Mouse (Mus musculus) testis, postnatal 14 days (tissue): ENCODE measurements around the gene Foxe3.
A peak's percentile ranks its signal among the peaks of the same experiment; 100 is the strongest.

ENCODE experiments used
- DNase-seq: peaks from one replicate; pipeline ENCODE4 v3.0.0; 2021; ENCODE audit warnings: low spot score

The Foxe3 gene

DNA sequence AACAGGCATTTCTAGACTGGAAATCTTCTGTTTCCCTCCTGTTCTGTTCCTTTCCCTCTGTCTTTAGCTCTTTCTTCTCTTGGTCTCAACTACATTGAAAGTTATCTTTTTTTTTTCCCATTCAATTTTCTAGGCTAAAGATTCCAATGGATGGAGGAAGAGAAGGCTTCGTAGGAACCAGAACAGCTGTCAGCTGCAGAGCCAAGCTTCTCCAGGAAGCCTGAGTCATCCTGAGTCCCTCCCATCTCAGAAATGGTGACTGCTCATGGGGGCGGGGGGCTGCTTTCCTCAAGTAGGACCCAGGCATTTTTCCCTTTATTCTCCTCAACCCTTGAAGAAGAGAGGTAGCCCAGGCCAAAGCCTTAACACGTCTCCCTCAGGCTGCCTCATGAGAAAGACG, 9.8 kb downstream of the Foxe3 start:
- DNase-seq = no peak

DNA sequence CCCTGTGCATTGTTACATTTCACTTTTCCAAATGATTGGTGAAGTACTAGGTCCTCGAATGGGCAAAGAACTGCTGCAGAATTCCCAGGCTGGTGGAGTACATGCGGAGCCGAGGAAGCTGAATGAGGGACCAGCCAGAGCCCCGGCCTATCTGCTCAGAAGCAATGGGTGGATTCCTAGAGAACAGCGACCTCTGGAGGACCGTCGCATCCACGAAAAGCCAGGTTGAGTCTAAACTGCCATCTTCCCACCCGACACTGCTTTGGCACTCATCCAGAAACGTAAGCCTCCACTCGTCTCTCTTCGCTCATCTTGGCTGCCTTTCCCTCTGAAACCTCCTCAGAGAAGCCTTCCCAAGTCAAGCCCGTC, 12.2 kb downstream of the Foxe3 start:
- DNase-seq = peak; percentile 63

DNA sequence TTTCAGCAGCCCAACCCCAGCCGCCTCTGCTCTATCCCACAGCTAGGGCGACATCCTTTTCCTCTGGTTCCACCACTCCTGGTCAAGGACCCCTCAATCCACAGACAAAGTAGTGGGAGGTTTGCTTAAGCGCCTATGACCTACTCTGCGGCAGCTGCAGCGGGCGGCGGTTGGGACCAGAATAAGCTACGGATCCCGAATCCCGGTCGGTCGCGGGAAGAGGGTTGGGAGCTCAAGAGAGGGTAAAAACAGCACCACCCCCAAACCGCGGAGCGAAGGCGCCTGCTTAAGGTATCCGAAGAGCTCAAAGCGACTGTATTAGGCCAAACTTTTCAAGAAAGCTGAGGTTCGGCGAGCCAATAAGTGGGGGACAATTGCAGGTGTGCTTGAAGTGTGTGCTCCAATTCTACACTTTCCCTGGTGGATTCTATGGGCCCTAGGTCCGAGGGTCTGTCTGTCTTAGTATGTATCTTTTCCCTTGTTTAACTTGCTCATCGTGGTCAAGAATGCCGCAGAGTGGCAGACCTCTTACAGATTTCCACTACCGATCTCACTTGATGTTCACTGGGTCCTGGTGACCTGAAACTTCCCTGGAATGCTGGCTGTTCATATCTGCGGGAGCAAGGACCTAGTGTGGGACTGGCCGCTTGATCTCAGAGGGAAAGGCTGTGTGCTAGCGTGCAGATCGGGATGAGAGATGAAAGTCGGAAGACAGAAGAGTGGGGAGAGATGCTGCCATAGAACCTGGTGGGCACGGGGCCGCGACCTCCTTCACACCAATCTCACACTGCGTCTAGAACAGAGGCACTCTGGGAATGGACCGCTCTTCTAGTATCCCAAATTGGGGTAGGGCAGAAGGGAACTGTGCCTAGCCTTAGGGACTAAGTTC, 12.9 kb downstream of the Foxe3 start:
- DNase-seq = no peak

DNA sequence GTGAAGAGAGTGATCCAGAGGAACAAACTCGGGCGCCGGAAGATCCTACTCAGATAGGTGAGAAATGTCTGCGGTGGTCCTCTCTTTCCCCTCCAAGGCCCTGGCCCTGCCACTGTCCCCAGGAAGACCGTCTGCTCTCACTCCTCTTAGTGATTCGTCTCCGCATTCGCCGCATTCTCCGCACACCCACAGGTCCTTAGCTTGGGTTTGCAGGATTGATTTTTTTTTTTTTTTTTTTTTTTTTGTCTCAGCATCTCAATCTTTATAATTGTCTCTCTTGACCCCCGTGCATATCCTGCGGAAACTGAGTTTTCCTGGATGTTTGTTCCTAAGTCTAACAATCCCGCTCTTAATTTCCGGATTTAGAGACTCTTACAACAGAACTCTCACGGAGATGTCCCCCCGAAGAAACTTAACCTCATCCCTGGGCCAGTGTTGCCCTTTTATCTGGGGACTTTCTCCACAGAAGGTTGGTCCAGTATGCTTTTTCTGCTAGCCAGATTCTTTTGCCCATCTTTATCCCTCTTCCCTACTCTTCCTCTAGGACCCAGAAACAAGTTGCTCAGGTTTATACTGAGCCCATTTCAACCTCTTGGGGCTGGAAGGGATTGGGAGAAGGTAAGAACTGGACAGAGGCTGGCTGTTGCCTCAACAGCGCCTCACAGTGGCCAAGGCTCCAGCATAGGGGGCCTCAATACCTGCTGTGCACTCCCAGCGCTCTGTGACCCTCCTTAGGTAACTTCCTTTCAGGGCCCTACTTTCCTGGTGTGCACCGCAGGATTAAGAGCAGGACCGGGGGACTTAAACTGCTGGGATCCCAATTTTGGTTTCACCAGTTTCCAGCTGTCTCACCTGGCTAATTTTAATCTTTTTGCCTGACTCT, 16.0 kb downstream of the Foxe3 start:
- peak; percentile 42 for DNase-seq

DNA sequence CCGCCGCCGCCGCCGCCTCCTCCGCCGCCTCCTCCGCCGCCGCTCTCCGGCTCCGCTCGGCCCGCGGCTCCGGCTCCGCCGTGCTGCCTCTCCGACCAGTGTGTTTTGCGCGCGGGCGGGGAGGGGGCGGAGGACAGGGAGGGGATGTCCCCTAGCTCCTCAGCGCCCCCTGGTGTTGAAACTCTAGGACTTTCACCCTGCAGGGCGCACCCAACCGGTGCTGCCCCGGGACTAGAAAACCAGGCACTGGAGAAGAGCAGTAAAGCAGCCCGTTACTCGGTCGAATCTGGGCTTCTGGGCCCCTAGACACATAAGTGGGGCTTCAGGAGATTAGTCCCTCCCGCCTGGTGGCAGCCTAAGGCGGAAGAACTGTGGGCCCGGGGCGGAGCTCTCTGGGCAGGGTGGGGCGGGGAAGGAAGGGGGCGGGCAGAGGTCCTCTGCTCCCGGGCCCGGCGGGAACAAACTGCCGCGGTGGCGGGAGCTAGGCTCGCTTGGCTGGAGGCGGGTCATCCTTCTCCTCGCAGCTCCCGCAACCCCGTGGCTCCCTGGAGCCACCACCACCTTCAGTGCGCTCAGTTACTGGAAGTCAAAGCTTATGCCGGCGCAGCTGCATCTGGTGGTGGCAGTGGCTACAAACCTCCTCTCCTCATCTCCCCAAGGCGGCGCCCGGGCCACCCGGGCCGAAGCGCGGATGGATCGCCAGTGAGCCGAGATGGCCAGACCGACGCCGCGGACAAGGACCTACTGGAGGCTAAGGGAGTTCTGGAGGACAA, 16.8 kb downstream of the Foxe3 start, which contains the start of gene Foxd2:
Gene Foxd2 (minus strand): TSS at position 45 of the 773 bp plus-strand sequence.
- DNase-seq = peak; percentile 90

DNA sequence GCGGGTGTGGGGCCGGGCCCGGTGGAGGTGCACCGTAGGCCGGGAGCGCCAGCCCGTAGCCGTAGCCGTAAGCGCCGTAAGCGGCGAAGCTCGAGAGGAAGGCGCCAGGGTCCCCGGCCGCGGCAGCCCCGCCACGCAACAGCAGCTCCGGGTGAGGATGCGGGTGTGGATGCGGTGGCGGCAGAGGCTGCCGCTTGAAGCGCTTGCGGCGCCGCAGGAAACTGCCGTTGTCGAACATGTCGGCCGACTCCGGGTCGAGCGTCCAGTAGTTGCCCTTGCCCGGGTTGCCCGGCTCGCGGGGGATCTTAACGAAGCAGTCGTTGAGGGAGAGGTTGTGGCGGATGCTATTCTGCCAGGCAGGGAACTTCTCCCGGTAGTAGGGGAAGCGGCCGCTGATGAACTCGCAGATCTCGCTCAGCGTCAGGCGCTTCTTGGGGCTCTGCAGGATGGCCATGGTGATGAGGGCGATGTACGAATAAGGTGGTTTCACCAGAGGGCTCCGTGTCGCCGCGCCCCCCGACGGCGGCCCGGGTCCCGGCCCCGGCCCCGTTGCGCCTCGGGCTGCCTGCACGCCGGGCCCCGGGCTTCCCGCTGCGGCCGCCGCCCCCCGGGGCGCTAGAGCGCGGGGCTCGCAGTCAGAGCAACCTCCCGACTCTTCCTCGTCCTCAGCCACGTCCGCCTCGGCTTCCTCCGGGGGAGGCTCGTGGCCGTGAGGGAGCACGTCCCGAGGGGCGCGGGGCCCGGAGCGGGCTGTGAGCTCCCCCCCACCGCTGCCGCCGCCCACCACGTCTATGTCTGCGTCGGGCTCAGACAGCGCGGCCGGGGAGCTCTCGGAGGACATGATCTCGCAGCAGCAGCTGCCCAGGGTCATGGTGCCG, 17.6 kb downstream of the Foxe3 start:
- peak; percentile 46 for DNase-seq

DNA sequence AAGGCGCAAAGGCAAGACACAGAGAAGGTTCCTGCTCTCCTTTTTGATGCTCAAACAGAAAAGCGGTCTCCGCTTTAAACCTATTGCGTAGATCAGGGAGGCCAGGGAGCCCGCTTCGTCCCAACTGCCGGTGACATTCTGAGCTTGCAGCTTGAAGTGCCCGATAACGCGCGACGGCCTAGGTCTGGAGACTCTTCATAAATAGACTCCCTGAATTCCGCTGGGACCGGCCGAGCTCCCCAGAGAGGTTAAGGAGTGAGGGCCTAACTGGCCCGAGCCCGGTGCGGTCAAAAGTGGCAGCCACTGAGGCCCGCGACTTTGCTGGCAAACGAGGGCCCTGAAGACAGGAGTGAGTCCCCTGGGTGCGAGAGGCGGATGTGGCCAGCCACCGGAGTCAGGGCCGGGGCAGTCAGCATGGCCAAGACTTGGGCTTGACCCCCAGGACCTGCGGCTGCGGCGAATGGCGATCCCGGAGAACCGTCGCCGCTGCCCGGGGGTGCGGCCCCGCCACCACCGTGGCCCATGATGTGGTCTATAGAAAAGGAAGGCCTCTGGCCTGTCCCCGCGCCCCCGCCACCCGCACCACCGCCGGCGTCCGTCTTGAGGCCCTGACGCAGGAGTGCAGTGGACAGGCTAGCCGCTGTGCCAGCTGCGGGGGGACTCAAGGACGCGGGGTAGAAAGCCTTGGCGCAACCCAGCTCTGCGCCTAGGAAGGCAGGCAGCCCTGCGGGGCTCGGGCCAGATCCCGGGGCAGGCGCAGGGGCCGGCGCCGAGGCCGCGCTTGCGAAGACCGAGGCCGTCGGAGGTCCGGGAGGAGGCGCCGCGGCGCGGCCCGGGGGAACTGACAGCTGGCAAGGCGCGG, 18.5 kb downstream of the Foxe3 start:
- peak; percentile 43 for DNase-seq

DNA sequence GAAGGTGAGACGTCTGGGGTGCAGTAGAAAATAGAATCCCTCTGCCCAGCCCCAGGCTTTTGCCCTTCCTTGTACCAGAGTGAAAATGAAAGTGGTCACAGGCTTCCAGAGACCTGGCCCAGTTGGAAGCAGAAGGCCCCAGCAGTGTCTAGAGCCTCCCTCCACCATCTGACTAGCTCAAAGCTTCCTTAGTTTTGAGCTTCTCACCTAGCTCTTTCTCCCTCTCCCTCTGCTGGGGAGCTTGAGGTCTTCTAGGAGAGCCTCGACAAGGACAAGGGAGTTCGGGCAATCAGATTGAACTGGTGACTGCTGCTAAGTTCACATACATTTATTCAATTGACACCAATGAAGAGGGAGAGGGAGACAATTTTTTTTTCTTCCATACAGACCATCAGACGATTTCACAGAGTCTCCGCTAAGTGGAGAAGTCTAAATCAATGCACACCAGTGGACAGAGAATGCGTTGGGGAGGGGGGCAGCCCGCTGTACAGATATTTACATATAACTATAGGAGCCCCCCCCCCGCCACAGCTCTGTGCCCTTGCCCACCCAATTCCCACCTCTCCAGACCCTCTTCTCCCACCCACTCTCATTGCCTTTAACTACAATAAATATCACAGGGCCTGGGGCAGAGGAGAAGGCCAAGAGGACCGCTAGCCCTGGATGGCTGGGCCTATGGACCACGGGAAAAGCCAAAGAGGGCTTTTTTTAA, 19.7 kb downstream of the Foxe3 start:
- DNase-seq = no peak

DNA sequence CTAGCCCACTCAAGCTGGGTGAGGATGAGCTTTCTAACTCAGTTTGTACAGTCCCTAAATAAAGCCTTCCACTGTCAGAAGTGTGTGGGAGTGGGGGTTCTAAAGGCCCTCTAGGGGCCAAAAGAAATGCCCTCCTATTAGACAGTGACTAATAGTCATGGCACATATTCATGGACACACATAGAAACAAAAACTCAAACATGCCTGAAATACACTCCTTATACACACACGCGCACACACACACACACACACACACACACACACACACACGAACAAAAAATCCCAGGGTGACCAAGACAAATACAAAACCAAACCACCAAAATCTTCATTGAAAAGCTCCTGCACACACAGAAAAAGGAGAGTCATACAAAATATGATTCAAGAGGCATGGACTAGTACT, 20.3 kb downstream of the Foxe3 start:
- no peak for DNase-seq

DNA sequence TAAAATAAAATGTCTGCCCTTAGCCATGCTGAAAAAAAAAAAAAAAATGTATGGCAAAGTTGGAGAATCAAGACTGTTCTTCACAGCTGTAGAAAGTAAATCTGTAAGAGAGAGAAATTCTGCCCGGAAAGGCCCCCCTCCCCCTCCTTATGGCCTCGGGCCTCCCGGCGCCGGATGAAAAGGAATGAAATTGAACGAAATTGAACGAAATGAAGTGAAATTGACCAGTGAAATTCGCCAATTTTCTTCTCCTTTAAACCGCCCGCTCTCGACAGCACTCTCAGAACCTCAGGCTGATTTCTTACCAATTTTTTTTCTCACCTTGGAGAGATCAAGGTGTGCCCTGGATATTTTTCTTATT, 22.4 kb downstream of the Foxe3 start:
- DNase-seq = no peak

DNA sequence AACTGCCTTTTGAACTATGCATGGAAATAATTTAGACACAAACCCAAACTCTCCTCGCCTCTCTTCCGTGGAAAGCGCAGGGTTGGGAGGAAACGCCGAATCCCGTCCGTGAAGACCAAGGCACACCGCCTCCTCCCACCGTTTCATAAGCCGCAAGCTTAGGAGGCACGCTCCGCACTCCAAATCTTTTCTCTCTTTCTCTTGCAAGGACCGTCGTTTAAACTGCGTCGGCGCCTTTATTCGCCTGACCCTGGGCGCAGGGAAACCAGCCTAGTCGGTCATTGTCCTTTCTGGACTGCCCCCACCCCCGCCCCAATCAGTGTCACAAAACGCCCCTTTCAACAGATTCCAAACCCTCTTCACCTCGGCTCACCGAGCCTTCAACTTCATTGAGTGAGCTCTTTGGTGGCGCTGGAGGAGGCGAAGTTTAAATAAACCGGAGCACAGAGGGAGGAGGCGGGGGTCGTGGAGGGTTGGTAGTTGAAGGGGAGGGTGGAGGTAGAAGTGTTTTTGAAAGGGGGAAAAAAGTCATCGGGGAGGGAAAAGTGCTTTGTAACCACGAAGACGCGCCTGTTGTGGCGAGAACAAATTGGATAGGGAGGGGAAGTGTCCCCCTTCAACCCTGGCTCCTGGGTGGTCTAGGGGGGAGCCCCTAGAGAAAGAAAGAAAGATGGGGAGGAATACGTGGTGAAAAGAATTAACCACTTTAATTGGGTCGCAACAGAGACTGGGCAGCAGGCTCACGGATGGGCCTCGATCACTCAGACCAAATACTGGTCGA, 23.0 kb downstream of the Foxe3 start:
- DNase-seq = no peak

DNA sequence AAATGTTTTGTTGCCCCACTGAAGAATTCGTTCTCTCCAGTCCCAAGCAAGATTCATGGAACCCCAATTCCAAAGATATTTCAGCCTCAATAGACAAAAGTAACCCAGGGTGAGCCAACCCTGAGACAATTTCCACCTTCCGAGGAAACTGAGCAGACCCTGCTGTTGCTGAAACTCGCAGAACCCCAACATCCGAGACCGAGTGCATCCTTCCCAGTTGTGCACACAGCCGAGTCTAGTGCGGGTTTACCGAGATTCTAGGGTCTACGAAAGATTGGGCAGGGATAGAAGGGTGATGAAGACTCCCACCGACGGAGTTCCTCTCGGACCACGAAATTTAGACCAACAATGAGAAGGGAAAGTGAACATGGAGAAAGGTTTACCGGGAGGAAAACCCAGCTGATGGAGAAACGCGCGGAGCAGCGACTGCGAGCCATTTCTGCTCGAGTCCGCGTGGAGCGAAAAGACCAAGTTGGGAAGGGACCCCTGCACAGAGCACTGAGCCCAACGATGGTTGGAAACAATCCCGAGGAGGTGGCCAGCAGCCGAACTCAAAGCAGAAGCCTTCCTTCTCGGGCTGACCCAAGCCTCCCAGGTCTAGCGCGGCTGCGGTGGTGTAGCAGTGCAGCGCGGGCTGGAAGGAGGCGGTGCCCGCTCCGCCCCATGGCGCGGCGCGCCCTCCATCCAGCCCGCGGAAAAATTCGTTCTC, 24.0 kb downstream of the Foxe3 start:
- no peak for DNase-seq

DNA sequence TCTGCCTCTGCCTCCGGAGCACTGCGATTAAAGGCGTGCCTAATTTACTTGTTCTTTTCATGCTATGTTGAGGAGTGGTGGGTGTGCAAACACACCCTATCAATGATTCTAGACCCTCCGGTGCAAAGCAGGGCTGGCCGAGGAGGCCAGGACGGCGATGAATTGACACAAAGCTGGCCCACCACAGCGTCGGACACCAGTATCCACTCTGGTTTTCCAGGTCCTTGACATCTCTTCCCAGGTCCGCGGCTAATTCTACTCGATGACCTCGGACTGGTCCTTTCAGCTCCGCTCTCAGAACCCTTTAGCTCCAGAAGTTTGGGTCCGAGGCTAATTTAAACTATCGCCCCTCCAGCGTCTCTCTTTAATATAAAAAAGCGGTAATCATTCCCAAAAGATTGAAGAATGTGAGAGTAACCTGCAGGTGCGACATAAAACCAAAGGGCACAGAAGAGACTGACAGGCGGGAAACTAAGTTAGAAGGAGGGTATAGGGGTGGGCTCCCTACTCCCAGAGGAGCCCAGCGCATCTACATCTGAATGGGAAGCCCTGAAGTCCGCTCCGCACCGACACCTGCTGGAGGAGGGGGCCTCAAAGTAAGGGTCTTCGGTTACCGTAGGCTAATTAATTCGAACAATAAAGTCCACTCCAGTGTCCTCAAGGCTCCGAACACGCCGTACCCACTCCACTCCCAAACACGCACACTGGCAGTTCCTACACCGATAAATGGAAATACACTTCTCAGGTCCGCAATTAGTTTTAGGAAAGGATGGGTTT, 24.8 kb downstream of the Foxe3 start:
- DNase-seq = no peak

DNA sequence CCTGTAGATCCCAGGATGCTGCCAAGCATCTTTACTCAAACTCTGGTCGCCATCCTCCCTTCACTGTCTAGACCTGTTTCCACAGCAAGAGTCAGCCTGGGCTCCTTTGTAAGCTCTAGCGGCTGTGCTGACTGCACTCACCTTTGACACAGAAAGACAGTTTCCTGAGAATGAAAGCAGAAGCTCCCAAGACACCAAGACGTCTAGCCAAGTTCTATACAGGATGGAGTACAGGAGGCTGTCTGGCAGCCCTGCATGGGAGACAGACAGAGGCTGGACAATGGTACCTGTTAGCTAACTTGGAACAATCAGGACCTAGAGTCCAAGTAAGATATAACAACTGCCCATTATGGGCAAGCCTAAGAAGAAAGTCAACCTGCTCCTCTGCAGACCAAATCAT, 25.9 kb downstream of the Foxe3 start:
- DNase-seq = no peak

DNA sequence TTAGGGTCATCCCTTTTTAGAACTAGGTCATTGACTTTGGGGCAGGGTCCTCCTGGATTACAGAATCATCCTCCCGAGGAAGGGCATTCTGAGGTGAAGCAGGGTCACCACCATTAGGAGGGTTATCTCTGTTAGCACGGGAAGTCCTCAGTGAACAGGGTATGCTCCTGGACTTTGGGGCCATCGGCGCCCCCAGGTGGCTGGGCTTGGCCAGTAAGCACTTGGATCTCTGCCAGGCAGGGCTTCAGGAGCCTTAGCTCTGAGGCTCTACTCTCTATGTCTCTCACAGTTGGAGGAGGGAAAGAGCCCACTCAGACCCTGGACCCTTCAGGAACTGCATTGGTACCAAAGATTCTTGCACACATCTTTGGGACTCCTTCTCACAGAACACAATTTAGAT, 28.0 kb downstream of the Foxe3 start:
- no peak for DNase-seq

DNA sequence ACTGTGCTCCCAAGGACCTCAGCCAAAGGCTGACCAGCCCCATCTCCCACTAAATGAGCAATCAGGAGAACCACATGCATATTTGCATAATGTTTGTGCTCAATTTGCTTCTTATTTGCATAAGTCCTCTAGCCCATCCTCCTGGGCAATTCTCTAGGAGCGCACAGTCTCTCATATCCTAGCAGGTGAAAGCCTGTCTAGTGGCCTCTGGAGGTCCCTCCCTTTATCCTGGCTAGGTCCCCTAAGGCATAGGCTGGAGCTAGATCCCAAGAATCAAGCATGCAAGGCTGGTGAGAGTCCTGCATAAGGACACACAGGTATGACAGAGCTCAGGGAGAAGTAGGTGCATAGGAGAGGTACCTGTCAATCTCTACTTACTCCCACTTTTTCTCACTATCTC, 43.6 kb downstream of the Foxe3 start:
- no peak for DNase-seq

DNA sequence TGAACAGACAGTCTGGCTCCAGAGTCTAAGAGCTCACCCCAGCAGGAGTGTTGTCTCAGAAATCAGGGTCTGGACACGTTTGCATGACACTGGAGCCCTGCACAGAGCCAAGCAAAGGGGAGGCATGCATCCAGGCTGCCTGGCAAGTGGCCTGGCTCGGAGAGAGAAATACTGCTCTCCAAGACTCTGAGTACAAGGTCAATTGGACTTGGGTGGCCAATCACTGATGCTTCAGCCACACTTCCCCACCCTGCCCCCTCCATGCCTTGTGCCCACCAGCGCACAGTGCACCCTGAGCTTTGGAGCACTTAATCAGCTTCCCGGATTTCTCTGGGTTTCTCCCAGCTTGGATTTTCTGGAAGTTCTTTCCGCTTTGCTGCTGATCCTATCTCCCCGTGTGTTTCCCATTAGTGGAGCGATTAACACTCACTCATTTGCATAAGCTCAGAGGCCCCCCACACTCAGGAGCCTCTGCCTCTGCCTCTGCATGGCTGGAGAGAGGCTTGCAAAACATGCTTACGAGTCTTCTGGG, 49.3 kb downstream of the Foxe3 start:
- no peak for DNase-seq
